8 mouse cellular contexts compared by ENCODE assay signal in the genomic region with DNA sequence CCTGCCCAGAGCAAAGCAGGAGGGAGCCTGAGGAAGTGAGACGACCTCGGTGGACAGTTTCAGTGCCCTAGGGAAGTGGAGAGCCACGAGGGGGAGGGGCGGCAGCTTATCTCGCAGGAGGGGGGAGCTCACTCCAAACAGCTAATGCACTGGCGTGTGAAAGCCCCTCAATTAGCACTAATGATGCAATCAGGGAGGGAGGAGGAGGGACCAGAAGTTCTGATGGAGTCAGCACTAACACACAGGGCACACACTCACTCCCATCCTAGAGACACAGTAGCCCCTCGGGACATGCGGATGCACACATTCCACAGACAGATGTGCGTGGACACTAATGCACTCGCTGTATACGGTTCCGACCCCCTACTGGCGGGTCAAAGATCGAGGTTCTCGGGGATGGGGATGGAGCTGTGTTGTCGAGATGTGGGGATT. TPM values are rescaled to one million over a fixed set of nuclear protein-coding genes. Genes with fewer than 3 reads are reported as not detected.
DNase-seq lines count a peak whose midpoint lies in the region; ATAC-seq and TF ChIP-seq lines count a peak whose summit lies in the region.

No protein-coding gene starts in this region.

- WGBS in intestine, embryonic 16.5 days = 2% methylated on average over 16 of the region's 16 CpGs
- WGBS in liver, embryonic 14.5 days (ENCODE audit: insufficient replicate concordance) = under 1% methylated on average over 16 of the region's 16 CpGs

- no peaks in the 10 kb centered on the region; the same call in 1 of the 2 replicates for H3K27me3 ChIP-seq in intestine, embryonic 16.5 days (replicated peaks; ENCODE audit: control insufficient read depth, insufficient read depth, low read length)
- H3K27me3 ChIP-seq in liver, embryonic 14.5 days (ENCODE audit: control insufficient read depth, insufficient read depth, low read length) = peaks cover 29% of the 10 kb centered on the region

- peaks cover 35% of the 10 kb centered on the region for H3K4me1 ChIP-seq in intestine, embryonic 16.5 days (ENCODE audit: control insufficient read depth, insufficient read depth, low read length)
- peaks cover 0 to 15% of the 10 kb centered on the region in 2 experiments; a peak in 2 of 4 replicates for H3K4me1 ChIP-seq in liver, embryonic 14.5 days (replicated peaks; ENCODE audit: control insufficient read depth in 2 of 2, insufficient read depth in 2 of 2, low read length in 1 of 2)

- peak overlapping the region; percentile 86 for H3K27ac ChIP-seq in intestine, embryonic 16.5 days (ENCODE audit: low read length)
- H3K27ac ChIP-seq in liver, embryonic 14.5 days = no peak overlapping the region

- no peaks in the 10 kb centered on the region for H3K9me3 ChIP-seq in intestine, embryonic 16.5 days (ENCODE audit: control insufficient read depth, low read length)
- H3K9me3 ChIP-seq in liver, embryonic 14.5 days (ENCODE audit: control insufficient read depth, low read length) = no peaks in the 10 kb centered on the region

- no peak for TF ChIP-seq CTCF in liver, embryonic 14.5 days (IDR thresholded peaks at IDR 0.05; ENCODE audit: low read depth)

- H3K4me3 ChIP-seq in intestine, embryonic 16.5 days (ENCODE audit: low read length) = peak overlapping the region; percentile 94
- H3K4me3 ChIP-seq in liver, embryonic 14.5 days (ENCODE audit: insufficient read depth in 1 of 2, low read depth in 2 of 2, low read length in 2 of 2) = peak overlapping the region; percentile 48 to 56

- H3K36me3 ChIP-seq in intestine, embryonic 16.5 days (ENCODE audit: control insufficient read depth, insufficient read depth, low read length) = no peaks in the 10 kb centered on the region
- no peaks in the 10 kb centered on the region for H3K36me3 ChIP-seq in liver, embryonic 14.5 days (replicated peaks; ENCODE audit: control insufficient read depth, insufficient read depth, low read depth)

- peak overlapping the region; percentile 100 for H3K9ac ChIP-seq in intestine, embryonic 16.5 days (ENCODE audit: low read depth, low read length)
- no peak overlapping the region; the same call in 1 of the 2 replicates for H3K9ac ChIP-seq in liver, embryonic 14.5 days (replicated peaks)

- no peak for TF ChIP-seq EP300 in liver, embryonic 14.5 days (IDR thresholded peaks at IDR 0.05; ENCODE audit: low read depth)

- ATAC-seq in granulocyte monocyte progenitor cell, adult 5-6 weeks (replicated peaks; ENCODE audit: poor library complexity, severe bottlenecking) = peak; percentile 83
- 0 out of 2 replicates have a peak, but pooled peaks have one; percentile 2 for ATAC-seq in intestine, embryonic 16.5 days
- ATAC-seq in liver, embryonic 14.5 days (ENCODE audit: insufficient read depth) = peak; percentile 35; the same call in 1 of the 2 replicates
- peak; percentile 31 for ATAC-seq in monocyte, adult 5-6 weeks (replicated peaks; ENCODE audit: insufficient number of reproducible peaks, low FRiP score, low TSS enrichment, poor library complexity, severe bottlenecking)

- DNase-seq in right cerebral cortex, postnatal 10 days (ENCODE audit: low spot score in 2 of 2) = peak; percentile 67 to 70
- no peak for DNase-seq in right cerebral cortex, postnatal 25 days
- peak; percentile 51 for DNase-seq in brain, adult 2 months (ENCODE audit: low read depth, low spot score)
- peak in 1 of 3 experiments; percentile 17 for DNase-seq in liver, embryonic 14.5 days (ENCODE audit: low read depth in 3 of 3, low spot score in 3 of 3)
- no peak for DNase-seq in frontal cortex, postnatal 36 days (ENCODE audit: low spot score in 2 of 2)

- peak overlapping the region; percentile 92 for H3K4me2 ChIP-seq in intestine, embryonic 16.5 days (ENCODE audit: low read depth, low read length)
- peak overlapping the region; percentile 59 for H3K4me2 ChIP-seq in liver, embryonic 14.5 days (ENCODE audit: low read depth)

RNA-seq across cellular contexts. Expression of gene Pkdcc, which starts 0.9 kb away (rescaled TPM):
- total RNA-seq in granulocyte monocyte progenitor cell, adult 5-6 weeks (2014; fragmentation: Nextera tagmentation) = 0.34 TPM in 1 of 2 replicates, not detected in the other
- 1.8 TPM in 1 of 2 replicates, not detected in the other for total RNA-seq in granulocyte monocyte progenitor cell, adult 5-6 weeks (2017)
- polyA plus RNA-seq in intestine, embryonic 16.5 days (2015; fragmentation: Nextera tagmentation; extraction: Ambion mirVana) = 18.3 and 18.7 TPM in 2 replicates
- 14.7 and 15.3 TPM in 2 replicates for polyA plus RNA-seq in liver, embryonic 14.5 days (2012; rRNA removed)
- 2.3 and 2.8 TPM in 2 replicates for polyA plus RNA-seq in liver, embryonic 14.5 days (2014; fragmentation: Nextera tagmentation; extraction: Ambion mirVana)
- 5.2 to 17.0 TPM (median 6.6 TPM) in 3 replicates for total RNA-seq in monocyte, adult 5-6 weeks (2017)

Comparison
In these comparisons a context has a peak if more than half of its experiments do, and no peak if none do; other contexts are left out.
1. DNase-seq: peak in right cerebral cortex, postnatal 10 days (2 of 2) and brain, adult 2 months (single experiment); none in right cerebral cortex, postnatal 25 days (single experiment) and frontal cortex, postnatal 36 days (0 of 2).
2. ATAC-seq: peak in every context shown above with its lines; median percentile 83 in granulocyte monocyte progenitor cell, adult 5-6 weeks; 35 in liver, embryonic 14.5 days; 31 in monocyte, adult 5-6 weeks; 2 in intestine, embryonic 16.5 days.